Mouse (Mus musculus) heart, embryonic 14.5 days (tissue): ENCODE results near the gene Elavl3. TPM values are rescaled to one million over a fixed set of nuclear protein-coding genes. Genes with fewer than 3 reads are reported as not detected.

Experiments
- ATAC-seq: fragments of 200-750 bp; cut with Nextera tagmentation; 2 replicates; pipeline ENCODE4 v1.8.0; 2017; ENCODE audit warnings: low read depth, moderate TSS enrichment; ENCODE audit not compliant: insufficient number of reproducible peaks, insufficient read depth, low FRiP score
- H3K27ac ChIP-seq, 2 experiments: fragments of 200-500 bp in 1 of 2; fragments of 300-500 bp in 1 of 2; sonication (generic) in 1 of 2; replicated peaks in 1 of 2; 2 replicates each; pipeline ENCODE4 v1.5.1; 2012 to 2014; ENCODE audit warnings: low read depth in 2 of 2, low read length in 2 of 2, control low read depth in 1 of 2, mild to moderate bottlenecking in 1 of 2, mixed read lengths in 1 of 2; ENCODE audit not compliant: control insufficient read depth in 1 of 2, insufficient read depth in 1 of 2
- H3K27me3 ChIP-seq: fragments of 300-500 bp; sonication (generic); 2 replicates; pipeline ENCODE4 v1.6.1; 2014; ENCODE audit warnings: mild to moderate bottlenecking, low read length, control low read depth; ENCODE audit not compliant: control insufficient read depth, insufficient read depth
- H3K36me3 ChIP-seq: fragments of 300-500 bp; sonication (generic); 2 replicates; pipeline ENCODE4 v1.6.1; 2014; ENCODE audit warnings: mild to moderate bottlenecking, control low read depth, low read length, mixed read lengths; ENCODE audit not compliant: control insufficient read depth, insufficient read depth
- H3K4me1 ChIP-seq, 2 experiments: fragments of 200-500 bp in 1 of 2; fragments of 300-500 bp in 1 of 2; sonication (generic) in 1 of 2; 2 replicates each; pipeline ENCODE4 v1.6.1; 2012 to 2014; ENCODE audit warnings: low read length in 2 of 2, control low read depth in 1 of 2, mixed read lengths in 1 of 2; ENCODE audit not compliant: control insufficient read depth in 2 of 2, insufficient read depth in 2 of 2
- H3K4me2 ChIP-seq: fragments of 300-500 bp; sonication (generic); 2 replicates; pipeline ENCODE4 v1.6.1; 2014; ENCODE audit warnings: mild to moderate bottlenecking, low read length
- H3K4me3 ChIP-seq, 2 experiments: fragments of 200-500 bp in 1 of 2; fragments of 300-500 bp in 1 of 2; sonication (generic) in 1 of 2; 2 replicates each; pipeline ENCODE4 v1.5.1; 2012 to 2014; ENCODE audit warnings: low read length in 2 of 2, mild to moderate bottlenecking in 2 of 2, control low read depth in 1 of 2, low read depth in 1 of 2, moderate library complexity in 1 of 2; ENCODE audit not compliant: control insufficient read depth in 1 of 2, insufficient read depth in 1 of 2
- H3K9ac ChIP-seq: fragments of 300-500 bp; sonication (generic); 2 replicates; pipeline ENCODE4 v1.6.1; 2014; ENCODE audit warnings: mild to moderate bottlenecking, low read length
- H3K9me3 ChIP-seq: fragments of 300-500 bp; sonication (generic); 2 replicates; pipeline ENCODE4 v1.6.1; 2016; ENCODE audit warnings: low read length, control low read depth; ENCODE audit not compliant: control insufficient read depth
- WGBS: fragments of 180-500 bp; shearing (Covaris S2); extraction: QIAGEN DNeasy Blood & Tissue Kit; methylation state at CpG from one replicate; pipeline ENCODE4 v1.1.7; 2014; 5-methylcytosine and 5-hydroxymethylcytosine counted together
- polyA plus RNA-seq: library from polyadenylated mRNA; unstranded; fragments of >200 nt; fragmentation: Nextera tagmentation; extraction: Ambion mirVana; gene quantifications from 2 replicates; pipeline ENCODE4 v1.2.1, GENCODE M21; 2014

Gene Elavl3
- polyA plus RNA-seq, 1 experiment from 2014 or later, result 0.65 TPM

- peak; percentile 65 for ATAC-seq
- peaks cover 61% of the 10 kb centered on the region for H3K27me3 ChIP-seq
- H3K4me1 ChIP-seq, result peaks cover 8 to 20% of the 10 kb centered on the region in 2 experiments; a peak in 3 of 4 replicates
- no peaks in the 10 kb centered on the region for H3K9me3 ChIP-seq
- peak overlapping the region; percentile 73 for H3K4me2 ChIP-seq
- WGBS, result 1% methylated on average over 41 of the region's 43 CpGs
- H3K9ac ChIP-seq, result peak overlapping the region; percentile 48; the same call in 1 of the 2 replicates
- no peaks in the 10 kb centered on the region for H3K36me3 ChIP-seq
- no peak overlapping the region for H3K27ac ChIP-seq
- H3K4me3 ChIP-seq, result peak overlapping the region; percentile 30 to 39; a peak in 3 of 4 replicates
These were observed 1.4 kb downstream of the Elavl3 start for GRCm38 (mm10) chr9:22050351-22050889.

GRCm38 (mm10) chr9:22049721-22050270 is 2.0 kb downstream of the Elavl3 start:
- no peak overlapping the region for H3K4me2 ChIP-seq
- WGBS, result 41% methylated on average over 4 of the region's 4 CpGs
- peaks cover 55% of the 10 kb centered on the region for H3K27me3 ChIP-seq

GRCm38 (mm10) chr9:22049315-22049714 is 2.5 kb downstream of the Elavl3 start:
- WGBS, result 52% methylated on average over 11 of the region's 11 CpGs
- no peak for ATAC-seq
- H3K9ac ChIP-seq, result no peak overlapping the region
- H3K36me3 ChIP-seq, result no peaks in the 10 kb centered on the region
- no peak overlapping the region for H3K27ac ChIP-seq
- no peak overlapping the region for H3K4me3 ChIP-seq
- H3K9me3 ChIP-seq, result no peaks in the 10 kb centered on the region
- peaks cover 5 to 16% of the 10 kb centered on the region in 2 experiments; a peak in 3 of 4 replicates for H3K4me1 ChIP-seq
- peaks cover 50% of the 10 kb centered on the region for H3K27me3 ChIP-seq
- H3K4me2 ChIP-seq, result no peak overlapping the region

More at GRCm38 (mm10) chr9:22049721-22050270, 2.0 kb downstream of the Elavl3 start:
- Histone ChIP-seq H3K9ac (no peak overlapping the region), H3K4me1 (peaks cover 8 to 20% of the 10 kb centered on the region in 2 experiments; a peak in 3 of 4 replicates), H3K27ac (no peak overlapping the region), H3K9me3 (no peaks in the 10 kb centered on the region), H3K4me3 (no peak overlapping the region), H3K36me3 (no peaks in the 10 kb centered on the region)
- ATAC-seq, result no peak

GRCm38 (mm10) chr9:22047329-22047728 is 4.5 kb downstream of the Elavl3 start:
- WGBS, result 53% methylated on average over 9 of the region's 9 CpGs
- Histone ChIP-seq H3K27ac (no peak overlapping the region), H3K27me3 (peaks cover 33% of the 10 kb centered on the region), H3K4me1 (peaks cover 5 to 16% of the 10 kb centered on the region in 2 experiments; a peak in 3 of 4 replicates), H3K9me3 (no peaks in the 10 kb centered on the region), H3K36me3 (no peaks in the 10 kb centered on the region), H3K9ac (no peak overlapping the region), H3K4me2 (no peak overlapping the region), H3K4me3 (no peak overlapping the region)
- ATAC-seq, result no peak

- H3K36me3 ChIP-seq, result no peaks in the 10 kb centered on the region
These were observed 10.0 kb downstream of the Elavl3 start for GRCm38 (mm10) chr9:22041832-22042231.

GRCm38 (mm10) chr9:22037826-22038225 is 14.0 kb downstream of the Elavl3 start:
- no peak overlapping the region for H3K27ac ChIP-seq
- 75% methylated on average over 10 of the region's 10 CpGs for WGBS
- H3K4me1 ChIP-seq, result no peaks in the 10 kb centered on the region
- H3K4me3 ChIP-seq, result no peak overlapping the region
- ATAC-seq, result no peak
- H3K36me3 ChIP-seq, result no peaks in the 10 kb centered on the region
- H3K4me2 ChIP-seq, result no peak overlapping the region
- H3K27me3 ChIP-seq, result no peaks in the 10 kb centered on the region
- H3K9me3 ChIP-seq, result no peaks in the 10 kb centered on the region
- H3K9ac ChIP-seq, result no peak overlapping the region

More at GRCm38 (mm10) chr9:22041832-22042231, 10.0 kb downstream of the Elavl3 start:
- no peak overlapping the region for H3K9ac ChIP-seq
- 55% methylated on average over 2 of the region's 2 CpGs for WGBS
- no peak for ATAC-seq
- no peaks in the 10 kb centered on the region for H3K27me3 ChIP-seq
- H3K9me3 ChIP-seq, result no peaks in the 10 kb centered on the region
- no peak overlapping the region for H3K4me3 ChIP-seq
- no peaks in the 10 kb centered on the region for H3K4me1 ChIP-seq
- H3K27ac ChIP-seq, result no peak overlapping the region
- no peak overlapping the region for H3K4me2 ChIP-seq

GRCm38 (mm10) chr9:22035300-22036044 is 16.4 kb downstream of the Elavl3 start:
- no peaks in the 10 kb centered on the region for H3K9me3 ChIP-seq
- ATAC-seq, result no peak
- H3K9ac ChIP-seq, result no peak overlapping the region
- H3K27ac ChIP-seq, result no peak overlapping the region
- H3K36me3 ChIP-seq, result no peaks in the 10 kb centered on the region
- H3K4me1 ChIP-seq, result no peaks in the 10 kb centered on the region
- no peaks in the 10 kb centered on the region for H3K27me3 ChIP-seq
- 47% methylated on average over 6 of the region's 6 CpGs for WGBS
- H3K4me2 ChIP-seq, result no peak overlapping the region
- H3K4me3 ChIP-seq, result no peak overlapping the region
